Mouse (Mus musculus): ENCODE results near the gene Ddx31.

Ddx31 gene

GRCm38 (mm10) chr2:28911331-28912038 lies 71.3 kb downstream of the Ddx31 start:
- no peak for DNase-seq (ENCODE audit: low spot score in 2 of 2)

DNA sequence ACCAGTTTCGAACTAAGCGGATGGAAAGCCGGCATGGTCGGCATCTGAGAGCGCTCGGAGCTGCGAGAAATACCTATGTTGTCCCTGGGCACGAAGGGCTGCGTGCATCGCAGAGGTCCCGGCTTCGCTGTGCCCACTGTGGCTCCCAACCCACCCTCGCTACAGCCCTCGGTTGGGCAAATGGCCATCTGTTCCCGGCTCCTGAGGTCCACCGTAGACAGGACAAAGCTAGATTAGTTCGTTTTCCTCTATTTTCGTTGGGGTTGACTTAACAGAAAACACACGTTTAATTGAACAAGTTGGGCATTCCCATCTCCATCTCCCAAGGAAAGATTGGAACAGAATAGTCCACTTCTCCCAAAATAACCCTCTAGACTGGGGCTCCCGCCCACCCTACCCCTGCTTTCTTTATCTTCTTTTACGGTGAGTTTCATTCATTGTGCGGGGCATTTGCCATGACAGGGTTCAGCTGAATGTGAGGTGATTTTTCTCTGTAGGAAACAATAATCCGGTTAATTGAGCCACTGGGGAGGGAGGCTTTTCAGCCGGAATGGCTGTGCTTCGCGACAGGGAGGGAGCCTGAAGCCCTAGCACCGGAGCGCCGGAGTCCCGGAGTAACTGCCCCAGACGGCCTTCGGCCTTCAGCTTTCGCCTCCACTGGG lies 72.0 kb downstream of the Ddx31 start:
- DNase-seq (ENCODE audit: low spot score in 2 of 2) = no peak

- no peak for DNase-seq (ENCODE audit: low spot score in 2 of 2)
Measured at GRCm38 (mm10) chr2:28912961-28913360, 72.8 kb downstream of the Ddx31 start.

DNA sequence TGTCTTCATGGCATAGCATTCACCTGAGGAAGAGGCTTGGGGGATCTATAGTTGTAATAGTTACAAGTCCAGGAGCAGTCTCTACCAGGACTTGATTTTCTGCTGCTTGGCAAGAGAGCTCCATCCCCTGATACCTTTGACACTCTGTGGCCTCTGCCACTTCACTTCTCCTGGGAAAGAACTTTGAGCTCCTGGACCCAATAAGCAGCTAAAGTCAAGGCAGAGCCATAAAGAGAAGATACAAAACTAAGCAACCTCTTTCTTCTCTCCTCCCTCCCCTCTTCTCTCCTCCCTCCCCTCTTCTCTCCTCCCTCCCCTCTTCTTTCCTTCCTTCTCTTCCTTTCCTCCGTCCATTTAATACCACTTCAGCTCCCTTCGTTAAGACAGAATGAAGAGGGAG lies 73.9 kb downstream of the Ddx31 start:
- no peak for DNase-seq (ENCODE audit: low spot score in 2 of 2)

DNA sequence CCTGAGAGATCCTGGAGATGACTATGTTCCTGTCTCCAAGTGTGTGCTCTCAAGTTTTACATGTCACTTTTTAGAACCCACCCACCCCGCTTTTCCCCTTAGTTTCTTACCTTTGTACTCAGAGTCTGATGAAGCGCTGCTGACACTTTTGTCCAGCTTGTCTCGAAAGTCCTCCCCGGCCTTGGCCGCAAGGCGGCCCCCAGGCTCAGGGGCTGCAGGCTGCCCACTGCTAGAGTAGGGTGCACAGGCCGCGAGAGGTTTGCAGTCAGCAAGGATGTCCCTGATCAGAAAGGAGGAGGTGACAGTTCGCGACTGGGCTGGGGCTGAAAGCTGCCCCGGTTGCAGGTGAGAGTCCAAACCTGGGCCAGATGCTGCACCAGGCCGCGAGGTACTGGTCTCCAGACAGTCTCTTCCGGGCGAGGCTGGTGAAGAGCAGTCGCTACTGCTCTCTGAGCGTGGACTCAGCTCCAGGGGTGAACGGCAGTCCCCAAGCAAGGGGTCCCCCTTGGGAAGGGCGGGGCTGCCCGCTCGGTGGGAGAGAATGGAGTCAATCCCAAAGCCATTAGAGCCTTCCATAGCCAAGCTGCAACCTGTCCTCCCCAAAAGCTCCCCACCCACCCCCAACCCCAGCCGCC lies 75.0 kb downstream of the Ddx31 start:
- DNase-seq (ENCODE audit: low spot score in 2 of 2) = no peak

- peak; percentile 67 to 76 for DNase-seq (ENCODE audit: low spot score in 2 of 2)
Measured at GRCm38 (mm10) chr2:28915768-28916512, 75.7 kb downstream of the Ddx31 start.

DNA sequence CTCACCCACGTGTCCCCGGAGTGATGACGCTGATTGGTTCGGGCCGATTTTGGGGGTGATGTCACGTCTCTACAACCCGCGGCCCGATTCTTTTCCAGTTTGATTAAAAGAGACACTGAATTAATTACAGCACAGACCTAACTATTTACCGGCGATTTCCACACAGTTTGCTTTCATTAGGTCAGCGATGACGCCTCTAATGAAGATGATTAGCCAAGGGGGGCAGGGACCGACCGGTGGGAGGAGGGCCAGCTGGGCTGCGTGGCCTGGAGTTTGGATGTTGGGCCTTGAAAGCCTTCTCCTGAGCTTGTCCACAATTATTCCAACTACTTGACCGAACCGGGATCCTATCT lies 76.3 kb downstream of the Ddx31 start, which contains the start of gene Barhl1:
TSS of gene Barhl1 (minus strand) at position 156 of the 353 bp plus-strand sequence.
- DNase-seq (ENCODE audit: low spot score in 2 of 2) = no peak

GRCm38 (mm10) chr2:28917156-28917517 lies 76.9 kb downstream of the Ddx31 start:
- DNase-seq (ENCODE audit: low spot score in 2 of 2) = no peak

GRCm38 (mm10) chr2:28917518-28918361 lies 77.5 kb downstream of the Ddx31 start:
- DNase-seq (ENCODE audit: low spot score in 2 of 2) = no peak

DNA sequence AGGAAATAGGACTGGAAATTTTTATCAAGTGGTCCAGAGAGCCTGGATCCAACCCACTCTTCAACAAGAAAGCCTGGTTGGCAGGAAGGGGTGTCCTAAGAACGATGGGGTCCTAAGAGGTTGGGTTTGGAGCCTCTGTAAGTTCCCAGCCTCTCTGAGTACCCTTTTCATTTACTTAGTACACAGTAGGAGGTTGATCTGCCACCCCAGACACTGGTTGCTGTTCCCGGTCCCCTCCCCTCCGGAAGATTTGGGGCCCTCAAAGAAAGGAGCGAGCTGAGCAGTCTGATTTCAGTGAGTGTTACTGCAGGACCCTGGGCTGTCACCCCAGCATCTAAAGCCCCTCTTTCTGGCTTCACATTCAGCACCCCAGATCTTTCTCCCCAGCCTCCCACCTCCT lies 78.8 kb downstream of the Ddx31 start:
- DNase-seq (ENCODE audit: low spot score in 2 of 2) = no peak

DNA sequence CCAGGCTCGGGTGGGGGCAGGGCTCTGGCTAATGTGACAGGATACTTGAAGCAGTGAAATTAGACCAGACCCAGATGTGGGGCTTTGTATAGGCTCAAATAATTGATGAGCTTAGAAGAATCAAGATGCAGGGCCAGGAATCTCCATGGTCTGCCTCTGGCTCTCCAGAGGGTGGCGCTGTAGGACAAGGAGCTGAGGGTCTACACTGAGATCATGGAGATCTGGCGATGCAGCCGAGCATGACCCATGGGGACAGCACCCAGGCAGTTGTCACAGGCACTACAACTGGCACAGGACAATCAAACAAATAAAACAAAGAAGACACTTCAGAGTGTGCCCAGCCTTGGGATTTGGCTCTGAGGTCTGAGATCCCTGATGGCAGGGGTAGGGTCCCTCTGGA lies 83.7 kb downstream of the Ddx31 start:
- peak; percentile 53 to 81 for DNase-seq (ENCODE audit: low spot score in 2 of 2)

GRCm38 (mm10) chr2:28930571-28930970 lies 90.4 kb downstream of the Ddx31 start:
- no peak for DNase-seq (ENCODE audit: low spot score in 2 of 2)

DNA sequence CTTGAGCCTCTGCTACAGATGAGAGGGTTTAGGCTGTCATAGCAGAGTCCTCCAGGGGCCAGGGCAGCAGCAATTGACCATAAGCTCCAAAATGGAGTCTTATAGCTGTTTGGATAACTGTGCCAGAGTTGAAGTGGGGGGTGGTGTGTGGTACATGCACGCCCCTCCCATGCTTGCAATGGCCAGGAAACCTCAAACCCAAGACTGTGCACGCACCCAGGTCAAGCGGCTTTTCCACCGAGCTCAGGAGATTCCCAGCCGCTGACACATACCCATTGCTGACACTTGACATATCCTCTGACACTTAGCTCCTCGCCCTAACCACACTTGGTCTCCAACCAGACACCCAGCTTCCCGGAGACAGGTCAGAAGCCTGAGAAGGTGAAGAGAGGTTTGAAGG lies 98.8 kb downstream of the Ddx31 start:
- DNase-seq (ENCODE audit: low spot score in 2 of 2) = no peak

- DNase-seq (ENCODE audit: low spot score in 2 of 2) = no peak
Measured at GRCm38 (mm10) chr2:28943666-28944516, 103.7 kb downstream of the Ddx31 start.

DNA sequence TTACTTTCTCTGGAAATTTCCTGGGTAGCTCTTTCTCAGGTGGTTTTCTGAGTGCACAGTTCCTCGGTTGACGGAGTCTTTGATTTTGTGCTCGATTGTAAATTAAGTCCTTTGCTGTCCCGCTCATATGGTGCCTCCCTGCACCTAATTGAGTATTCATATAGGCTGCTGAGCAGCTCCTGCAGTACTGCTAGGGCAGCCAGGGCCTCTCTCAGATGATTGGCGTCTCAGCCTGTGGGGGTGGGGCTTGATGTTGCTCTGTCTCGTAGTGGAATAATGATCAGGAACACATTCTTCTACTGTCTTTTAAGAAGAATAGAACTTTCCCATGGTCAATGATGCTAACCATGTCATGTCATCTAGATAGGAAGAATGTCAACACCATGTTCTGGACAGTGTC lies 105.2 kb downstream of the Ddx31 start:
- no peak for DNase-seq (ENCODE audit: low spot score in 2 of 2)

DNA sequence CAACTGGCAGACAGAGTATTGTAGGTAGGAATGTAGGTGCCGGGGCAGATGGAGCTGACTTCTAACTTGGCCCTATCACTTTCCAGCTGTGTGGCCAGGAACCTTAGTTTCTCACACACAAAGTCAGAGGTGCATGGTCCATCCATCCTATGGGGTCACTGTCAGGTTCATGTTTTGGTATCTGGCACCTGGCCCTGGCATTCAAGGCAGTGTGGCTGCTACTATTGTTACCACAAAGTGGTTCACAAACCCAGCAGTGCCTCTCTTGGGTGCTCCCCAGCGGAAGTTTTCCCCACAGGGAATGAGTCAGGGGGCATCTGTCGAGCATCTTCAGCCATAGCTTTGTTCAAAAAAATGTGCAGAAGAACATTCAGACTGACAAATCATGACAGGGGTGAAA lies 106.1 kb downstream of the Ddx31 start:
- DNase-seq (ENCODE audit: low spot score in 2 of 2) = no peak

GRCm38 (mm10) chr2:28952981-28953380 lies 112.8 kb downstream of the Ddx31 start:
- DNase-seq (ENCODE audit: low spot score in 2 of 2) = no peak

GRCm38 (mm10) chr2:28954595-28954994 lies 114.4 kb downstream of the Ddx31 start:
- DNase-seq (ENCODE audit: low spot score in 2 of 2) = no peak
